Mouse (Mus musculus): ENCODE measurements around the gene Gm20403.
A peak's percentile ranks its signal among the peaks of the same experiment; 100 is the strongest.
"Not testable (repeated sequence)": the region's sequence is repeated elsewhere in the genome, so short reads cannot be mapped to it uniquely, and the experiment has no call there.

GRCm38 (mm10) chr12:54942586-54943157, 43.7 kb downstream of the Gm20403 start:
- peak; percentile 35 for TF ChIP-seq CTCF (IDR thresholded peaks at IDR 0.05; ENCODE audit: low read depth)
- TF ChIP-seq EP300 (IDR thresholded peaks at IDR 0.05; ENCODE audit: low read depth) = not testable (repeated sequence)
